Mouse (Mus musculus) ES-E14 (cell line): Measurements from ENCODE around the gene Ero1lb. TPM values are rescaled to one million over a fixed set of nuclear protein-coding genes. Genes with fewer than 3 reads are reported as not detected.
"Not testable (repeated sequence)": the region's sequence is repeated elsewhere in the genome, so short reads cannot be mapped to it uniquely, and the experiment has no call there.

Experiments
- DNase-seq: peaks from one replicate; pipeline ENCODE4 v3.0.0-alpha.2; 2013; ENCODE audit warnings: low read depth, low spot score
- H3K27ac ChIP-seq: 2 replicates; pipeline ENCODE4 v1.5.1; 2012; ENCODE audit warnings: low read depth, mild to moderate bottlenecking, low read length, moderate library complexity, mixed read lengths; ENCODE audit not compliant: poor library complexity, insufficient read depth, severe bottlenecking
- H3K36me3 ChIP-seq: 2 replicates; pipeline ENCODE4 v1.6.1; 2012; ENCODE audit warnings: mild to moderate bottlenecking, low read length, moderate library complexity, mixed read lengths; ENCODE audit not compliant: control insufficient read depth, poor library complexity, insufficient read depth, severe bottlenecking
- H3K4me1 ChIP-seq, 2 experiments: fragments of 150-350 bp in 1 of 2; sonication (generic) in 1 of 2; 2 replicates each; pipeline ENCODE4 v1.6.1; 2012; ENCODE audit warnings: low read length in 2 of 2, mild to moderate bottlenecking in 1 of 2, mixed read lengths in 1 of 2; ENCODE audit not compliant: control insufficient read depth in 2 of 2, insufficient read depth in 2 of 2, poor library complexity in 1 of 2
- H3K4me3 ChIP-seq, 2 experiments: fragments of 150-350 bp in 1 of 2; sonication (generic) in 1 of 2; 2 replicates each; pipeline ENCODE4 v1.5.1; 2012; ENCODE audit warnings: low read length in 2 of 2, low read depth in 1 of 2, mild to moderate bottlenecking in 1 of 2, mixed read lengths in 1 of 2; ENCODE audit not compliant: insufficient read depth in 1 of 2, poor library complexity in 1 of 2, severe bottlenecking in 1 of 2
- H3K9ac ChIP-seq: 2 replicates; pipeline ENCODE4 v1.6.1; 2012; ENCODE audit warnings: low read depth, mild to moderate bottlenecking, low read length, mixed read lengths; ENCODE audit not compliant: poor library complexity, insufficient read depth, severe bottlenecking
- H3K9me3 ChIP-seq: fragments of 150-350 bp; sonication (generic); 2 replicates; pipeline ENCODE4 v1.6.1; 2012; ENCODE audit warnings: low read depth, mild to moderate bottlenecking, low read length; ENCODE audit not compliant: control insufficient read depth, insufficient read depth
- in situ Hi-C, 2 experiments: fragments of 600-800 bp; cut with MboI; formaldehyde crosslinking; loops; one replicate each; pipeline ENCODE4 v1.15.1; 2025; ENCODE audit warnings: low sequenced_read_pairs in 2 of 2, inconsistent platforms in 1 of 2; ENCODE audit not compliant: unreplicated experiment in 2 of 2
- total RNA-seq: library from RNA; depleted of rRNA; stranded (reverse); fragments of 300-350 nt; gene quantifications from 2 replicates; pipeline ENCODE4 v1.2.3, GENCODE M21; 2012

The Ero1lb gene
- total RNA-seq, 1 experiment: 3.7 TPM

DNA sequence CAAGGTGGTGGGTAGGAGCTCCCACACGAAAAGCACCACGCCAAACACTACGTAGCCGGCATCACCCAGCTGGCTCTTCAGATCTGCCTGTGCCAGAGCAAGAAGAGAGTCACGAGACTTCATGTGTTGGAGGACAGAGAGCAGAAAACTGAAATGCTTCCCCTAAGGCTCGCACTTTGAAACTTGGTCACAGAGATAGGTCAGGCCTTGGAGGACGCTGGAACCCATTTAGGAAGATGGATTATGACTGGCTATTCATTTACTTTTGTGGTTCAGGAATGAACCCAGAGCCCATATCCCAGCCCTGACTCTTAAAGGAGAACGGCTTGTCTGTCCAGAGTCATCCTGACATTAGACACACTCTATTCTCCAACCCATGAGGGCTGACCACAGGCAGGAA is 54.1 kb downstream of the Ero1lb start:
- H3K4me1 ChIP-seq, H3K36me3 ChIP-seq, H3K9ac ChIP-seq, H3K4me3 ChIP-seq, DNase-seq, H3K27ac ChIP-seq, in situ Hi-C loops, H3K9me3 ChIP-seq: not testable (repeated sequence)

- H3K36me3 ChIP-seq, H3K4me3 ChIP-seq, H3K27ac ChIP-seq, H3K9me3 ChIP-seq, DNase-seq, H3K9ac ChIP-seq, H3K4me1 ChIP-seq, in situ Hi-C loops: not testable (repeated sequence)
Observed at GRCm38 (mm10) chr13:12626061-12626460, 60.4 kb downstream of the Ero1lb start.

- H3K4me3 ChIP-seq, H3K9me3 ChIP-seq, DNase-seq, in situ Hi-C loops, H3K27ac ChIP-seq, H3K36me3 ChIP-seq, H3K9ac ChIP-seq, H3K4me1 ChIP-seq: not testable (repeated sequence)
Observed at GRCm38 (mm10) chr13:12627746-12628145, 62.1 kb downstream of the Ero1lb start.

GRCm38 (mm10) chr13:12628181-12628580 is 62.5 kb downstream of the Ero1lb start:
- H3K4me3 ChIP-seq, H3K9me3 ChIP-seq, in situ Hi-C loops, H3K9ac ChIP-seq, H3K4me1 ChIP-seq, H3K36me3 ChIP-seq, DNase-seq, H3K27ac ChIP-seq: not testable (repeated sequence)

GRCm38 (mm10) chr13:12630252-12630651 is 64.6 kb downstream of the Ero1lb start:
- H3K4me3 ChIP-seq, H3K27ac ChIP-seq, H3K9me3 ChIP-seq, H3K4me1 ChIP-seq, DNase-seq, H3K36me3 ChIP-seq, in situ Hi-C loops, H3K9ac ChIP-seq: not testable (repeated sequence)

GRCm38 (mm10) chr13:12634941-12635588 is 69.4 kb downstream of the Ero1lb start:
- DNase-seq, in situ Hi-C loops, H3K4me3 ChIP-seq, H3K27ac ChIP-seq, H3K4me1 ChIP-seq, H3K9me3 ChIP-seq, H3K36me3 ChIP-seq, H3K9ac ChIP-seq: not testable (repeated sequence)

- in situ Hi-C loops, H3K27ac ChIP-seq, H3K9me3 ChIP-seq: not testable (repeated sequence)
Observed at GRCm38 (mm10) chr13:12642795-12643194, 77.1 kb downstream of the Ero1lb start.

DNA sequence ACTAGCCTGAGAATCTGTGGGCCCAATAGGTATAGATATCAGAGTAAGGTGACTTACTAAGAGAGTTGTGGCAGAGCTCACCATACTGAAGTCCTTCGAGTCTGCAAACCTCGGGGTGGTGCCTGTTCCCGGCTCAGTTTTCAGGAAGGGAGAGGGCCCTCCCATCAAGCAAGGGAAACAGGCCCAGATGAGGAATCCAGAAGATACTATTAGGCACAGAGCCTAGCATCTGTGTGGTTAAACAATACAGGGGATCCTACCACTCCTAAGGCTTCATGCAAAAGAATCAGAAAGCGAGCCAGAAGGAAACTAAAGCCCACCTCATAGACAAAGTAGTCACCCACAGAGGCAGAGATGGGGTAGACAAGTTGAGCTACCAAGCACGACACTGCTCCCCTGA is 81.0 kb downstream of the Ero1lb start:
- in situ Hi-C loops, H3K4me1 ChIP-seq, H3K4me3 ChIP-seq, H3K27ac ChIP-seq, DNase-seq, H3K9ac ChIP-seq, H3K36me3 ChIP-seq, H3K9me3 ChIP-seq: not testable (repeated sequence)

More at GRCm38 (mm10) chr13:12642795-12643194, 77.1 kb downstream of the Ero1lb start:
- not testable (repeated sequence) for H3K4me3 ChIP-seq, H3K4me1 ChIP-seq, H3K36me3 ChIP-seq, DNase-seq, H3K9ac ChIP-seq
